Mouse (Mus musculus): ENCODE measurements at regions not wholly inside any gene's neighbourhood (a gene's known extent, or its start where the extent isn't known, plus 50 kb on each side); places are given as distances from the start of the nearest gene placed in this dataset.

GRCm38 (mm10) chr6:66271414-66272206 is 263.6 kb upstream of the Mad2l1 start:
- no peaks in the 10 kb centered on the region for H3K27me3 ChIP-seq (replicated peaks; ENCODE audit: control insufficient read depth, insufficient read depth, low read length)
- no peaks in the 10 kb centered on the region for H3K9me3 ChIP-seq (replicated peaks; ENCODE audit: control insufficient read depth, low read length)
- H3K4me3 ChIP-seq (ENCODE audit: low read depth, low read length) = no peak overlapping the region
- H3K4me1 ChIP-seq (ENCODE audit: control insufficient read depth, insufficient read depth, low read length) = no peaks in the 10 kb centered on the region
- WGBS = 88% methylated on average over 6 of the region's 6 CpGs
- no peak overlapping the region for H3K9ac ChIP-seq (ENCODE audit: low read length)
- H3K27ac ChIP-seq (ENCODE audit: low read depth, low read length) = no peak overlapping the region
- DNase-seq (ENCODE audit: low spot score) (no peak), ATAC-seq (no peak)
- no peaks in the 10 kb centered on the region for H3K36me3 ChIP-seq (ENCODE audit: control insufficient read depth, insufficient read depth, low read length)
- H3K4me2 ChIP-seq (ENCODE audit: low read length) = no peak overlapping the region

GRCm38 (mm10) chr6:66272216-66272615 is 263.0 kb upstream of the Mad2l1 start:
- no peak overlapping the region for H3K4me3 ChIP-seq (ENCODE audit: low read depth, low read length)
- H3K36me3 ChIP-seq (ENCODE audit: control insufficient read depth, insufficient read depth, low read length) = no peaks in the 10 kb centered on the region
- no peaks in the 10 kb centered on the region for H3K4me1 ChIP-seq (ENCODE audit: control insufficient read depth, insufficient read depth, low read length)
- WGBS = 91% methylated on average over 2 of the region's 2 CpGs
- H3K9me3 ChIP-seq (replicated peaks; ENCODE audit: control insufficient read depth, low read length) = no peaks in the 10 kb centered on the region
- ATAC-seq (no peak), DNase-seq (ENCODE audit: low spot score) (no peak)
- H3K4me2 ChIP-seq (ENCODE audit: low read length) = no peak overlapping the region
- H3K27ac ChIP-seq (ENCODE audit: low read depth, low read length) = no peak overlapping the region
- H3K27me3 ChIP-seq (replicated peaks; ENCODE audit: control insufficient read depth, insufficient read depth, low read length) = no peaks in the 10 kb centered on the region
- no peak overlapping the region for H3K9ac ChIP-seq (ENCODE audit: low read length)

GRCm38 (mm10) chr6:66274737-66275136 is 260.5 kb upstream of the Mad2l1 start:
- ATAC-seq (no peak), DNase-seq (ENCODE audit: low spot score) (no peak)
- Histone ChIP-seq H3K4me2 (ENCODE audit: low read length) (no peak overlapping the region), H3K36me3 (ENCODE audit: control insufficient read depth, insufficient read depth, low read length) (no peaks in the 10 kb centered on the region), H3K9me3 (replicated peaks; ENCODE audit: control insufficient read depth, low read length) (no peaks in the 10 kb centered on the region), H3K27ac (ENCODE audit: low read depth, low read length) (no peak overlapping the region), H3K27me3 (replicated peaks; ENCODE audit: control insufficient read depth, insufficient read depth, low read length) (no peaks in the 10 kb centered on the region), H3K4me1 (ENCODE audit: control insufficient read depth, insufficient read depth, low read length) (no peaks in the 10 kb centered on the region), H3K9ac (ENCODE audit: low read length) (no peak overlapping the region), H3K4me3 (ENCODE audit: low read depth, low read length) (no peak overlapping the region)
- 93% methylated on average over 4 of the region's 4 CpGs for WGBS

- Histone ChIP-seq H3K9ac (ENCODE audit: low read length) (no peak overlapping the region), H3K36me3 (ENCODE audit: control insufficient read depth, insufficient read depth, low read length) (no peaks in the 10 kb centered on the region), H3K4me2 (ENCODE audit: low read length) (no peak overlapping the region), H3K27me3 (replicated peaks; ENCODE audit: control insufficient read depth, insufficient read depth, low read length) (no peaks in the 10 kb centered on the region), H3K27ac (ENCODE audit: low read depth, low read length) (no peak overlapping the region), H3K4me1 (ENCODE audit: control insufficient read depth, insufficient read depth, low read length) (no peaks in the 10 kb centered on the region), H3K9me3 (replicated peaks; ENCODE audit: control insufficient read depth, low read length) (no peaks in the 10 kb centered on the region), H3K4me3 (ENCODE audit: low read depth, low read length) (no peak overlapping the region)
- WGBS = 92% methylated on average over 8 of the region's 8 CpGs
- DNase-seq (ENCODE audit: low spot score) = no peak
- no peak for ATAC-seq
These were observed 254.5 kb upstream of the Mad2l1 start for GRCm38 (mm10) chr6:66280701-66281100.

GRCm38 (mm10) chr6:66282566-66283115 is 252.5 kb upstream of the Mad2l1 start:
- H3K27ac ChIP-seq (ENCODE audit: low read depth, low read length) = no peak overlapping the region
- ATAC-seq = no peak
- H3K4me3 ChIP-seq (ENCODE audit: low read depth, low read length) = no peak overlapping the region
- no peak overlapping the region for H3K9ac ChIP-seq (ENCODE audit: low read length)
- no peaks in the 10 kb centered on the region for H3K9me3 ChIP-seq (replicated peaks; ENCODE audit: control insufficient read depth, low read length)
- no peaks in the 10 kb centered on the region for H3K36me3 ChIP-seq (ENCODE audit: control insufficient read depth, insufficient read depth, low read length)
- 86% methylated on average over 6 of the region's 6 CpGs for WGBS
- no peak for DNase-seq (ENCODE audit: low spot score)
- H3K27me3 ChIP-seq (replicated peaks; ENCODE audit: control insufficient read depth, insufficient read depth, low read length) = no peaks in the 10 kb centered on the region
- no peaks in the 10 kb centered on the region for H3K4me1 ChIP-seq (ENCODE audit: control insufficient read depth, insufficient read depth, low read length)
- H3K4me2 ChIP-seq (ENCODE audit: low read length) = no peak overlapping the region

GRCm38 (mm10) chr6:66283521-66283920 is 251.7 kb upstream of the Mad2l1 start:
- no peaks in the 10 kb centered on the region for H3K4me1 ChIP-seq (ENCODE audit: control insufficient read depth, insufficient read depth, low read length)
- H3K36me3 ChIP-seq (ENCODE audit: control insufficient read depth, insufficient read depth, low read length) = no peaks in the 10 kb centered on the region
- ATAC-seq = no peak
- H3K9me3 ChIP-seq (replicated peaks; ENCODE audit: control insufficient read depth, low read length) = no peaks in the 10 kb centered on the region
- WGBS = 85% methylated on average over 4 of the region's 4 CpGs
- H3K27ac ChIP-seq (ENCODE audit: low read depth, low read length) = no peak overlapping the region
- no peak overlapping the region for H3K4me2 ChIP-seq (ENCODE audit: low read length)
- no peak overlapping the region for H3K4me3 ChIP-seq (ENCODE audit: low read depth, low read length)
- H3K9ac ChIP-seq (ENCODE audit: low read length) = no peak overlapping the region
- H3K27me3 ChIP-seq (replicated peaks; ENCODE audit: control insufficient read depth, insufficient read depth, low read length) = no peaks in the 10 kb centered on the region
- DNase-seq (ENCODE audit: low spot score) = no peak

GRCm38 (mm10) chr6:66287607-66288006 is 247.6 kb upstream of the Mad2l1 start:
- Histone ChIP-seq H3K36me3 (ENCODE audit: control insufficient read depth, insufficient read depth, low read length) (no peaks in the 10 kb centered on the region), H3K9me3 (replicated peaks; ENCODE audit: control insufficient read depth, low read length) (no peaks in the 10 kb centered on the region), H3K27ac (ENCODE audit: low read depth, low read length) (no peak overlapping the region), H3K27me3 (replicated peaks; ENCODE audit: control insufficient read depth, insufficient read depth, low read length) (no peaks in the 10 kb centered on the region), H3K4me2 (ENCODE audit: low read length) (no peak overlapping the region), H3K9ac (ENCODE audit: low read length) (no peak overlapping the region), H3K4me1 (ENCODE audit: control insufficient read depth, insufficient read depth, low read length) (no peaks in the 10 kb centered on the region), H3K4me3 (ENCODE audit: low read depth, low read length) (no peak overlapping the region)
- no peak for ATAC-seq
- DNase-seq (ENCODE audit: low spot score) = peak; percentile 15

GRCm38 (mm10) chr6:66289196-66289595 is 246.0 kb upstream of the Mad2l1 start:
- WGBS = 82% methylated on average over 3 of the region's 3 CpGs
- Histone ChIP-seq H3K4me3 (ENCODE audit: low read depth, low read length) (no peak overlapping the region), H3K4me1 (ENCODE audit: control insufficient read depth, insufficient read depth, low read length) (no peaks in the 10 kb centered on the region), H3K36me3 (ENCODE audit: control insufficient read depth, insufficient read depth, low read length) (no peaks in the 10 kb centered on the region), H3K9ac (ENCODE audit: low read length) (no peak overlapping the region), H3K9me3 (replicated peaks; ENCODE audit: control insufficient read depth, low read length) (no peaks in the 10 kb centered on the region), H3K27me3 (replicated peaks; ENCODE audit: control insufficient read depth, insufficient read depth, low read length) (no peaks in the 10 kb centered on the region), H3K27ac (ENCODE audit: low read depth, low read length) (no peak overlapping the region), H3K4me2 (ENCODE audit: low read length) (no peak overlapping the region)
- DNase-seq (ENCODE audit: low spot score) (no peak), ATAC-seq (no peak)

GRCm38 (mm10) chr6:66291576-66291975 is 243.6 kb upstream of the Mad2l1 start:
- H3K4me2 ChIP-seq (ENCODE audit: low read length) = no peak overlapping the region
- H3K9ac ChIP-seq (ENCODE audit: low read length) = no peak overlapping the region
- H3K36me3 ChIP-seq (ENCODE audit: control insufficient read depth, insufficient read depth, low read length) = no peaks in the 10 kb centered on the region
- H3K27ac ChIP-seq (ENCODE audit: low read depth, low read length) = no peak overlapping the region
- no peaks in the 10 kb centered on the region for H3K4me1 ChIP-seq (ENCODE audit: control insufficient read depth, insufficient read depth, low read length)
- ATAC-seq = no peak
- H3K4me3 ChIP-seq (ENCODE audit: low read depth, low read length) = no peak overlapping the region
- H3K27me3 ChIP-seq (replicated peaks; ENCODE audit: control insufficient read depth, insufficient read depth, low read length) = no peaks in the 10 kb centered on the region
- 82% methylated on average over 2 of the region's 2 CpGs for WGBS
- no peak for DNase-seq (ENCODE audit: low spot score)
- H3K9me3 ChIP-seq (replicated peaks; ENCODE audit: control insufficient read depth, low read length) = no peaks in the 10 kb centered on the region

Data from forebrain, embryonic 14.5 days (tissue).